Mouse (Mus musculus) layer of hippocampus, postnatal 14 days (tissue): ENCODE data around the gene Adam15. TPM values are rescaled to one million over a fixed set of nuclear protein-coding genes. Genes with fewer than 3 reads are reported as not detected.

Experiments
- DNase-seq, 2 experiments: peaks; one replicate each; pipeline ENCODE4 v3.0.0; 2021 to 2022; ENCODE audit warnings: low spot score in 2 of 2, mixed read lengths in 1 of 2
- total RNA-seq, 2 experiments: library from RNA; stranded (reverse); gene quantifications; 2 replicates each; pipeline ENCODE4 v1.2.3; 2021

Adam15 gene
- total RNA-seq, 2 experiments from 2014 or later = 114 to 115 TPM

DNA sequence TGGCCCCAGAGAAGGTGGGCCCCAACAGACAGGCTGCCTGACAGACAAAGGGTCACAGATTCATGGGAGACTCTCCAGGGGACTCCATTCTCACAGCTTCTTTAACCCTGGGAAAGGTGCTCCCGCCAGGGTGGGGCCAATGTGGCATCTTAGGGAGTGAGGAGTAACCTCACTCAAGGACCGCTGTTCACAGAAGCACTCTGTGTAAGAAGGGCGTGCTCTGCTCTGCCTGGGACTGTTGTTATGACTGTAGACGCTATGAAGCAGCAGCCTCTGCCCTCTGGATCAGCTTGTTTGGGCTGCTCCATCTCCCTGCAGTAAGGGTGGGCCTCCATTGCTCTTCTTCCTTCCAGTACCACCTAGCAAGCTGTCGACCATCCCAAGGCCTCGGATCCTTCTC is 45.4 kb downstream of the Adam15 start:
- DNase-seq = no peak

DNA sequence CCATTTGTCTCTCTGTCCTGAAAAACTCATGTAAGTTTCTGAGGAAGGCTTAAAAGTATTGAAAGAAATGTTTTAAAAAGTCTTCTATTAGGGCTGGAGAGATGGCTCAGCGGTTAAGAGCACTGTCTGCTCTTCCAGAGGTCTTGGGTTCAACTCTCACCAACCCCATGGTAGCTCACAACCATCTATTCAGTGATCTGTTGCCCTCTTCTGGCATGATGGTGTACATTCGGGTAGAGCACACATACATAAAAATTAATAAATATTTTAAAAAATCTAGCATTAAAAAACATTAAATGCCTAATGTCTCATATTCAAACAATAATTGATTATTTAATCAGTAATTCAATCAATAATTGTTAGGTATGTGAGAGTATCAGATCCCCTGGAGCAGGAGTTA is 49.3 kb downstream of the Adam15 start:
- DNase-seq = no peak

DNA sequence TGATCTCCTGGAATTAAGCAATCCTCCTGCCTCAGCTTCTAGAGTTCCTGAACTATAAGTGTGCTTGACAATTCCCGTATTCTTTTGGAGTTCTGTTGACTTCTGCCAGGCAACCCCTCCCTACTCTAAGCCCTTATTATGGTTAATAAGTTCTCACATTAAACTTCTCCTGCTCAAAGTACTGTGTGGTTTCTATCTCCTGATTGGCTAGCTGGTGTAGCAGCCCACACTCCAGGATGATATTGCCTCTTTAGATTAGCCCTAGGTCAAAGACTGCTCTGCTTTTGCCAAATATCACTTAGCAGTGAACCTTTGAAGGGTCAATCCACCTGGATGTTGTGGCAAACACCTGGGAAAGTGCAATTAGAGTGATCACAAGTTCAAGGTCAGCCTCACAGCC is 49.7 kb downstream of the Adam15 start:
- DNase-seq = no peak

DNA sequence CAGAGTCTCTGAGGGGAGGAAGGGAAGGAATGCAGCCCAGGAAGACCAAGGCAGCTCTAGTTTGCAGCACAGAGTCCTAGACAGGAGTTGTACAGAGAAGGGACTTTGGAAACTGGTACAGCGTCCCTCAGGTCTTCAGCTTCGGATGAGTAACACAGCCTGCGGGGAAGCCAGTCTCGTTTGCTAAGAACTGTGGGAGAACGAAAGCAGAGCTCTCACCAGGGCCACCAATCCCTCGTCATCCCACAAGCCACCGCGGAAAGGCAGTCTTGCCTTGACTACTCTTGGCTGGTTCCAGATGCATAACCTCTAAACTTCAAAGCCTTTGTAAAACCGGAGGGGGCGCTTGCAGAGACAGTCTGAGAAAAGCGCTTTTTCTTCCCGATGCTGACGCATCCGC is 50.3 kb downstream of the Adam15 start:
- DNase-seq = no peak

DNA sequence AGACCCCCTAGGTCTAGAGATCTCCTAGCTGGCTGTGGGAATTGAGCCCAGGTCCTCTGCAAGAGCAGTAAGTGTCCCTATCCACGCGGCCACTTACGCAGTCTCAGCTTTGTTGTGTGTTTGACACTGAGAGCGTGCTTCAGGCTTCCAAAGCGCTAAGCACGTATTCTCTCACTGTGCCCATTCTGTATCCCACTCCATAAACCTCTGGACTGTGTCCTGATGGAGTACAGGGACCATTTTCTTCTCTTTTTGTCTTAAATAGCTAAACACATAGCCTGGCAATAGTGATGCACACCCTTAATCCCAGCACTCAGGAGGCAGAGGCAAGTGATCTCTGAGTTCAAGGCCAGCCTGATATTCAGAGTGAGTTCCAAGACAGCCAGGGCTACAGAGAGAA is 50.9 kb downstream of the Adam15 start:
- no peak for DNase-seq

DNA sequence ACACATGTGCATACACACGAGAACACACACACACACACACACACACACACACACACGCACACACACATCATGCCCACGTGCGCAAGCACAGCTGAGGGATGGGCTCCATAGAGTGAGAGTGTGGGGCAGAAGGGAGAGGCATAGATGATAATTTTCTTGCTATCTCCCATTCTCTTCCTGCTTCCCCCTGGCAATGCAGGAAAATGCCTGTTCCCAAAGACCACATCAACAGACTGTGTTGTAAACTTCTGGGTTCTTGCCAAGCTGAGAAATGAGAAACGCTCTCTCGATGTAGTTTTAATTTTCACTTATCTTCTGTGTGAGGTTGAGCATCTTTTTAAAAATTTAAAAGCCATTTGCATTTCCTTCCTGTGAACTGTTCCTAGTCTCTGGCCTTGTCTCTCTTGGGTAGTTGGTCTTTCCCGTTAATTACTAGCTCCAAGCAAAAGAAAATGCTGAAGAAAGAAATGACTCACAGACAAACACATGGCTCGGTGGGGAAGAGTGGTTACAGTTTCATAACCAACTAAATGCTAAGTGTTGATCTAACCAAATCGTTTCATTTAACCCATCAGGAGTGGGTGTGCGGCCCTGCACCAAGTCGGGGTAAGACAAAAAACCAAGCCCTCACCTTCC is 52.9 kb downstream of the Adam15 start:
- DNase-seq = no peak

DNA sequence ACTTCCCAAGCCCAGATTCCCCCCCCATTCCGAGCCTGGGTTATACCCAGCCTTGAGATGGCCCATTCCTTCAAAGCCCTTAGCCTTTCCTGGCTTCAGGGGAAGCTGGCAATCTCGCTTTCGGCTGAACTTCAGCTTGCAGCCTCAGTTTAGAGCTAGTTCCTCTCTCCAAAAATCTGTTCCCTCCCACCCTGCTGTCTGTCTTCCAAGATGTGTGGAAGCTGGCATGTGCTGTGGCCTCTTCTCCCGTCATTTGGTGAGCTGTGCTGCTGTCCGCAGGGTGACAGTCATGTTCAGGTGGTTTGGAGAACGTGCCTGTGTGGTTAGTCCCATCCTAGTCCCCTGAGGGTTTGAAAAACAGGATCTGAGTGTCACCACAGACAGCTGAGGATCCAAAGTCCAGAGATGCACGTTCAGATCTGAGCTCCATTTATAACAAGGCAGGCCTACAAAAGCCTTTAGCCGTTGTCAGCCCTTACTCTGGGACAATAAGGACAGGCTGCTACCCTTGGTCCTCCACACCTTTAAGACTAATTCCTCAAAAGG is 54.0 kb downstream of the Adam15 start:
- DNase-seq = no peak

DNA sequence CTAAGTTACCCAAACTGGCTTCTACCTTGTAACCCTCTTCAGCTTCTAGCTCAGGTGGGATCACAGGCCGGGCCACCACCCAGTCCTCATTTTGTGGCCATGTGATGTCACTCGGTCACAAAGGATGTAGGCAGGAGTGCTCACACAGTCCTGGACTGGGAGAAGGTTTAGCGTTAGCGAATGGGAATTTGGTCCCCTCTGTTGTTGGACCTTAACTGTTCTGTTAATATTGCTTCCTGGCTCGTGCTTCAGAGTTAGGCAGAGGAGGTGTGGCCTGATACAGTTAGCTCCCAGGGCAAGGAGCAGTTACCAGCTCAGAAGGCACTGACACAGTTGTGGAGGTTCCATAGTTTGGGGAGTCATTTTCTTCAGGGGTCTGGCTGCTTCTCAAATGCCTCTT is 55.6 kb downstream of the Adam15 start:
- no peak for DNase-seq

DNA sequence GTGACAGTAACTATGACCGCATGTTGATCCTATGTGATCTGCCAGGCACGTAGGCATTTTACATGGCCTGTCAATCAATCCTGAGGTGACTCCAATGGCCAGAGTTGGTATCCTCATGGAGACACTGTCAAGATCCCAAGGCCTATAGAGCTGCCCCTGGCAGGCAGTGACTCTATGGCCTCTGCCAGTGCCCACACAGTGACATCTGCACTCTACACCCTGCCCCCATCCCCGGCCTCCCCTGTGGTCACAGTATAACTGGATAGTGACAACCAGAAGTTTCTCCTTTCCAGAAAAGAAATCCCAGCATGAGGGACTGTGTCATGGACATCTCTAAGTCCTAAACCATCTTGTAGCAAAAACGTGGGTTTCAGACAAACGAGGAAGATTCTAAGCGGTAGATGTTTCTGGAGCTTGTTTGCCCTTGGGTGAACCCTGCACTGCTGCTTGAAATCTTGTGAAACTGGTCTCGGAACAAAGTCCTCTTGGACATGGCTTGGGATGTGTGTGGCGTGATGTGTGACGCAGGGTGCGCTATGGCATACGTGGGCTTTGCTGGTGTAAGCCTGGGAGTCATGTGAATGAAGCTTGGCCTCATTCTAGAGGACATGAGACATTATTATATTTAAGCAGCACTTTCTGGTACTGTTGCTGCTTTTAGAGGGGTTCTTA is 56.4 kb downstream of the Adam15 start:
- DNase-seq = no peak

DNA sequence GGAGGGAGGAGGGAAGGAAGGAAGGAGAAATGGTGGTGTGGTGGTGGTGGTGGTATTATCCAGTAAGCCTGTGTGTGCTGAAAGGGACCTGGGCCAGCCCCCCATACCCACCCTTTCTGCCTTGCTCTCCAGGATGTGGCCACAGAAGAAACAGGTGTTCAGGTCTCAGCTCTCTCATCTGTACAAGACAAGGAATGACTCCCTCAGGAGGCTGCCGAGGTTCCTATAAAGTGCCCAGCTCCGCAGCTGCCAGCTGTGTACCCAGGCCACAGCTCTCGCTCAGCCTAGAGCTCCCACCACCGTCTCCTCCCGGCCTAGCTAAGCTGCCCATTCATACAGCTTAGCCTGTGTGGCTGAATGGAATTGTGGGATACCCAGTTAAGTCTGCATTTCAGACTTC is 57.5 kb downstream of the Adam15 start:
- no peak for DNase-seq

DNA sequence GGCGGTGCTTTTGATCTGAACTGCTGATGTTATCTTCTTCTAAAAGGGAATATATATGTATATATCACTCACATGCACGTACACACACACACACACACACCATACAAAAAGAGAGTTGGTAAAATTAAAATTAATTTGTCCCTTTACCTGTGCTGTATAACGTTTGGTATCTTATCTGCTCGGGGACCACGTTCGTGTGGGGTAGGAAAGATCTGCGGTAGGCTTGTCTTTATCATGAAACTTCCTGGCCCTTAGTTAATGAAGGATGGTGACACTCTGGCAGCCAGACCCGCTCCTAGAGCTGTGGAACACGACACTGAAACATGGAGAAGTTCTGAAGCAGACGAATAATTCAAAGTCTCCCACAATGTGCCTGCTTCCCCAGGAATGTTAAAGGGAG is 57.9 kb downstream of the Adam15 start:
- no peak for DNase-seq

Other genes starting within 250 kb of the Adam15 start
- gene Gm43738, start 248.9 kb downstream of the Adam15 start, total RNA-seq = not detected
- 100 to 1,000 TPM; 109 to 131 TPM for gene Fdps, start 248.0 kb downstream of the Adam15 start, total RNA-seq
- not detected for gene Pklr, start 213.9 kb downstream of the Adam15 start, total RNA-seq
- gene Hcn3, start 189.8 kb downstream of the Adam15 start, total RNA-seq = 10 to 100 TPM; 13.0 to 24.5 TPM
- gene Clk2, start 185.2 kb downstream of the Adam15 start, total RNA-seq = 10 to 100 TPM; 46.2 to 47.0 TPM
- 10 to 100 TPM; 74.5 to 75.6 TPM for gene Scamp3, start 172.5 kb downstream of the Adam15 start, total RNA-seq
- 10 to 100 TPM; 68.1 to 72.0 TPM for gene Fam189b, start 166.9 kb downstream of the Adam15 start, total RNA-seq
- gene Gba, start 147.1 kb downstream of the Adam15 start, total RNA-seq = 10 to 100 TPM; 64.1 to 68.8 TPM
- gene Thbs3, start 134.8 kb downstream of the Adam15 start, total RNA-seq = 10 to 100 TPM; 32.1 to 40.1 TPM
- gene Mtx1, start 122.9 kb downstream of the Adam15 start, total RNA-seq = 10 to 100 TPM; 91.1 to 99.9 TPM
- gene Muc1, start 120.9 kb downstream of the Adam15 start, total RNA-seq = 1 to 10 TPM; 1.2 to 1.3 TPM
- 10 to 100 TPM; 77.3 to 90.2 TPM for gene Krtcap2, start 104.0 kb downstream of the Adam15 start, total RNA-seq
- gene Trim46, start 103.7 kb downstream of the Adam15 start, total RNA-seq = 10 to 100 TPM; 97.0 to 99.4 TPM
- 10 to 100 TPM; 50.0 to 63.2 TPM for gene Dpm3, start 90.6 kb downstream of the Adam15 start, total RNA-seq
- 10 to 100 TPM; 37.1 to 40.2 TPM for gene Slc50a1, start 79.4 kb downstream of the Adam15 start, total RNA-seq
- 1 to 10 TPM; 6.4 TPM for gene Efna1, start 68.9 kb downstream of the Adam15 start, total RNA-seq
- 10 to 100 TPM; 57.8 to 62.7 TPM for gene Efna3, start 27.0 kb downstream of the Adam15 start, total RNA-seq
- gene Efna4, start 12.0 kb downstream of the Adam15 start, total RNA-seq = 1 to 10 TPM; 1.0 to 1.8 TPM
- under 1 TPM; 0.41 to 0.76 TPM for gene Dcst2, start 12.0 kb upstream of the Adam15 start, total RNA-seq
- gene Dcst1, start 15.3 kb upstream of the Adam15 start, total RNA-seq = under 1 TPM in 1 of 2 experiments, not detected in 1; 0.21 TPM
- 10 to 100 TPM; 12.1 to 15.1 TPM for gene Zbtb7b, start 44.8 kb upstream of the Adam15 start, total RNA-seq
- gene Lenep, start 52.8 kb upstream of the Adam15 start, total RNA-seq = 1 to 10 TPM; 3.2 to 4.3 TPM
- 10 to 100 TPM; 30.4 to 30.5 TPM for gene Flad1, start 61.9 kb upstream of the Adam15 start, total RNA-seq
- gene Cks1b, start 68.4 kb upstream of the Adam15 start, total RNA-seq = 1 to 10 TPM; 4.6 to 6.5 TPM
- 10 to 100 TPM; 14.2 to 15.0 TPM for gene Shc1, start 68.4 kb upstream of the Adam15 start, total RNA-seq
- 10 to 100 TPM; 49.5 to 57.6 TPM for gene Pygo2, start 80.2 kb upstream of the Adam15 start, total RNA-seq
- 10 to 100 TPM; 44.5 to 54.0 TPM for gene Pbxip1, start 86.7 kb upstream of the Adam15 start, total RNA-seq
- 10 to 100 TPM; 35.3 to 38.7 TPM for gene Pmvk, start 104.5 kb upstream of the Adam15 start, total RNA-seq
- 10 to 100 TPM; 25.5 to 26.6 TPM for gene Kcnn3, start 170.2 kb upstream of the Adam15 start, total RNA-seq